Mouse (Mus musculus): Measurements from ENCODE around the gene Cog4. TPM values are rescaled to one million over a fixed set of nuclear protein-coding genes. Genes with fewer than 3 reads are reported as not detected.

The Cog4 gene
- polyA plus RNA-seq, 2 experiments: 44.5 to 65.5 TPM

DNA sequence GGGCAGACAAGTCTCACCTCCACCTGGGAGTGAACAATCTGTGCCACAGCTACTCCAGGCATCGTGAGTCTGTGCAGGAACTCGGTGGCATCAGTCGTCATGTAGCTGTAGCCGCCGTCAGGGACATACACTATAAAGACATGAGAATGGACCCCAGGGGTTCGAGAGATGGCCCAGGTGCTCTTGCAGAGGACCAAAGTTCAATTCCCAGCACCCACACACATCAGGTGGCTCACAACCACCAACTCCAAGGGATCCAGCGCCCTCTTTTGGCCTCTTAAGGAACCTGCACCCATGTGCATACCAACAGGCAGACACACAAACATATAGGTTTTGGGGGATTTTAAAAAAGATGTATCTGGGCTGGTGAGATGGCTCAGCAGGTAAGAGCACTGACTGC, 45.6 kb downstream of the Cog4 start:
- no peak overlapping the region for H3K9ac ChIP-seq (ENCODE audit: low read depth, low read length, severe bottlenecking)
- TF ChIP-seq POLR2A (IDR thresholded peaks at IDR 0.05; ENCODE audit: borderline replicate concordance, extremely low read depth, insufficient read depth, insufficient read length): no peak
- peaks cover 45% of the 10 kb centered on the region for H3K36me3 ChIP-seq (ENCODE audit: control insufficient read depth, insufficient read depth, low read length)
- H3K27me3 ChIP-seq (ENCODE audit: control insufficient read depth, insufficient read depth, low read length): no peaks in the 10 kb centered on the region
- 86% methylated on average over 7 of the region's 7 CpGs for whole genome bisulfite sequencing
- DNase-seq (ENCODE audit: low spot score) (no peak), ATAC-seq (ENCODE audit: low FRiP score, low read depth) (no peak)
- H3K4me2 ChIP-seq (replicated peaks; ENCODE audit: low read depth, low read length, severe bottlenecking): no peak overlapping the region
- H3K27ac ChIP-seq (replicated peaks; ENCODE audit: low read depth, low read length): no peak overlapping the region
- no peak overlapping the region for H3K4me3 ChIP-seq (replicated peaks; ENCODE audit: low read length)
- H3K4me1 ChIP-seq (ENCODE audit: control insufficient read depth, insufficient read depth, low read length): no peaks in the 10 kb centered on the region
- H3K9me3 ChIP-seq (ENCODE audit: control insufficient read depth, low read length): no peaks in the 10 kb centered on the region

DNA sequence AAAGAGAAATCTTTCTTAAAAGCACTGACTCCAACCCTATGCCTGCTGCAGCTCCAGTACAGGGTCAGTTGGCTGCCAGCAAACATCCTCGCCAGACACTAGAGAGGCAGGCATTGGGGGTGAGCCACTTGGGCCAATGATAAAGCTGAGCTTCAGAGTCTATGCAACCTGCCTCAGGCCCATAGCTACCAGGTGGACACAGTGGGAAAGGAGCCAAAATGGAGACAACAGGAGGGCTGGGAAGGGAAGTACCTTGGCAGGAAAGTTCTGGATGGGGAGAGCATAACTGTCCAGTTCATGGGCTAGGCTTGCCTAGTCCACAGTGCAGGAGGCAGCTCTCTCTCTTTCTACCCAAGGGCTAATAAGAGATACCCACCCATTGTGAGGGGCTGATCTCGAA, 46.5 kb downstream of the Cog4 start:
- no peak for DNase-seq (ENCODE audit: low spot score)
- no peak for TF ChIP-seq POLR2A (IDR thresholded peaks at IDR 0.05; ENCODE audit: borderline replicate concordance, extremely low read depth, insufficient read depth, insufficient read length)
- Histone ChIP-seq H3K4me1 (ENCODE audit: control insufficient read depth, insufficient read depth, low read length) (no peaks in the 10 kb centered on the region), H3K27me3 (ENCODE audit: control insufficient read depth, insufficient read depth, low read length) (no peaks in the 10 kb centered on the region), H3K4me3 (replicated peaks; ENCODE audit: low read length) (no peak overlapping the region), H3K4me2 (replicated peaks; ENCODE audit: low read depth, low read length, severe bottlenecking) (no peak overlapping the region), H3K9ac (ENCODE audit: low read depth, low read length, severe bottlenecking) (no peak overlapping the region), H3K36me3 (ENCODE audit: control insufficient read depth, insufficient read depth, low read length) (peaks cover 45% of the 10 kb centered on the region), H3K9me3 (ENCODE audit: control insufficient read depth, low read length) (no peaks in the 10 kb centered on the region), H3K27ac (replicated peaks; ENCODE audit: low read depth, low read length) (no peak overlapping the region)
- ATAC-seq (ENCODE audit: low FRiP score, low read depth): no peak
- WGBS: 95% methylated on average over 2 of the region's 2 CpGs

DNA sequence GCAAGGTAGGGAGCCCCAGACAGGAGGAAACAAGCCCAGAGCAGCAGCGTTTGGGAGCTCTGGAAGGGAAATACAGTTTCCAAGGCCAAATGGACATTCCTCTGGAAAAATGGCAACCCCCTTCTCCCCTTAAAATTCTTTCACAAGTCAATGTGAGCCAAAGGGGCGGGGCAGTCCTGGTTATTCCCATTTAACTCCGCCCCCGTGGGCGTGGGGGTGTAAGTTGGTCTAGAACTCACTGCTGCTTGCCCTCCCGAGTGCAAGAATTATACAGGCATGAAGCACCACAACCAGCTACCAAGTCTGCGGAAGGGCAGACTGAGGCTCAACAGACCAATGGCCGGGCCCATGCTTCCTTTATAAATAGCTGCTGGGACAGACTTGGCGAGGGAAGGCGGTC, 48.5 kb downstream of the Cog4 start:
- no peaks in the 10 kb centered on the region for H3K9me3 ChIP-seq (ENCODE audit: control insufficient read depth, low read length)
- H3K27me3 ChIP-seq (ENCODE audit: control insufficient read depth, insufficient read depth, low read length): no peaks in the 10 kb centered on the region
- no peaks in the 10 kb centered on the region for H3K4me1 ChIP-seq (ENCODE audit: control insufficient read depth, insufficient read depth, low read length)
- WGBS: 86% methylated on average over 10 of the region's 10 CpGs
- H3K9ac ChIP-seq (ENCODE audit: low read depth, low read length, severe bottlenecking): no peak overlapping the region
- ATAC-seq (ENCODE audit: low FRiP score, low read depth) (no peak), DNase-seq (ENCODE audit: low spot score) (no peak)
- H3K4me2 ChIP-seq (replicated peaks; ENCODE audit: low read depth, low read length, severe bottlenecking): no peak overlapping the region
- H3K36me3 ChIP-seq (ENCODE audit: control insufficient read depth, insufficient read depth, low read length): peaks cover 37% of the 10 kb centered on the region
- H3K27ac ChIP-seq (replicated peaks; ENCODE audit: low read depth, low read length): no peak overlapping the region
- no peak for TF ChIP-seq POLR2A (IDR thresholded peaks at IDR 0.05; ENCODE audit: borderline replicate concordance, extremely low read depth, insufficient read depth, insufficient read length)
- H3K4me3 ChIP-seq (replicated peaks; ENCODE audit: low read length): no peak overlapping the region

DNA sequence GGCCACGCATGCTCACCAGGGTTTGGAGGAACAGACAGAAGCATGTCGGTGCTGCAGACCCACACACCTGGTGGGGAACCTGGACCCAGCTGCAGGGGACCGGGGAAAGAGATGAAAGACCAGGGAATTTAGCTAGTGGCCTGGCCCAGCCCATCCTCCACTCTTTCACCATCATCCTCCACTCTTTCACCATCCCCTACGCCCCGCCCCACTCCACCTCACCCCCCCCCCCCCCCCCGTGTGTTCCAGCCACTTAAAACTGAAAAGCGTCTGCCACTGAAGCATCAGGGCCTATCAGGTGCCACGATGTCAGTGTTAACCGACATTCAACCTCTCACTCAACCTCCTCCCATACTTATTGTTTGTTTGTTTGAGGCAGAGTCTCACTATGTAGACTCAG, 48.9 kb downstream of the Cog4 start:
- no peaks in the 10 kb centered on the region for H3K27me3 ChIP-seq (ENCODE audit: control insufficient read depth, insufficient read depth, low read length)
- H3K9me3 ChIP-seq (ENCODE audit: control insufficient read depth, low read length): no peaks in the 10 kb centered on the region
- H3K9ac ChIP-seq (ENCODE audit: low read depth, low read length, severe bottlenecking): no peak overlapping the region
- no peak overlapping the region for H3K27ac ChIP-seq (replicated peaks; ENCODE audit: low read depth, low read length)
- no peak overlapping the region for H3K4me3 ChIP-seq (replicated peaks; ENCODE audit: low read length)
- no peak for DNase-seq (ENCODE audit: low spot score)
- no peak for TF ChIP-seq POLR2A (IDR thresholded peaks at IDR 0.05; ENCODE audit: borderline replicate concordance, extremely low read depth, insufficient read depth, insufficient read length)
- peaks cover 33% of the 10 kb centered on the region for H3K36me3 ChIP-seq (ENCODE audit: control insufficient read depth, insufficient read depth, low read length)
- H3K4me2 ChIP-seq (replicated peaks; ENCODE audit: low read depth, low read length, severe bottlenecking): no peak overlapping the region
- ATAC-seq (ENCODE audit: low FRiP score, low read depth): no peak
- WGBS: 79% methylated on average over 7 of the region's 9 CpGs
- no peaks in the 10 kb centered on the region for H3K4me1 ChIP-seq (ENCODE audit: control insufficient read depth, insufficient read depth, low read length)

GRCm38 (mm10) chr8:110895812-110896211, 49.4 kb downstream of the Cog4 start:
- TF ChIP-seq POLR2A (IDR thresholded peaks at IDR 0.05; ENCODE audit: borderline replicate concordance, extremely low read depth, insufficient read depth, insufficient read length): no peak
- Histone ChIP-seq H3K4me3 (replicated peaks; ENCODE audit: low read length) (no peak overlapping the region), H3K36me3 (ENCODE audit: control insufficient read depth, insufficient read depth, low read length) (peaks cover 32% of the 10 kb centered on the region), H3K9ac (ENCODE audit: low read depth, low read length, severe bottlenecking) (no peak overlapping the region), H3K4me1 (ENCODE audit: control insufficient read depth, insufficient read depth, low read length) (no peaks in the 10 kb centered on the region), H3K27me3 (ENCODE audit: control insufficient read depth, insufficient read depth, low read length) (no peaks in the 10 kb centered on the region), H3K27ac (replicated peaks; ENCODE audit: low read depth, low read length) (no peak overlapping the region), H3K4me2 (replicated peaks; ENCODE audit: low read depth, low read length, severe bottlenecking) (no peak overlapping the region), H3K9me3 (ENCODE audit: control insufficient read depth, low read length) (no peaks in the 10 kb centered on the region)
- DNase-seq (ENCODE audit: low spot score): no peak
- ATAC-seq (ENCODE audit: low FRiP score, low read depth): no peak
- 96% methylated on average over 13 of the region's 13 CpGs for WGBS

DNA sequence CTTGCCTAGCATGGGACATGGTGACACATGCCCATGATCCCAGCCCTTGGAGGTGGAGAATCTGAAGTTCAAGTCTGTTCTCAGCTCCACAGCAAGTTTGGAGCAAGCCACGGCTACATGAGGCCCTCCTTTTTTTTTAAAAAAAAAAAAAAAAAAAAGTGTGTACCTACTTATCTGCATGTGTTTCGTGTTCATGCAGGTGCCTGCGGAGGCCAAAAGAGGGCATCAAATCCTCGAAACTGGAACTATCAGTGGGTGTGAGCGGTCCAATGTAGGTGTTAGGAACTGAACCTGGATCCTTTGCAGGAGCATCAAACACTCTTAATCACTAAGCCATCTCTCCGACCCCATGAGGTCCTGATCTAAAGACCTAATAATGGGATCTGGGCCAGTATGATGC, 51.1 kb downstream of the Cog4 start:
- TF ChIP-seq POLR2A (IDR thresholded peaks at IDR 0.05; ENCODE audit: borderline replicate concordance, extremely low read depth, insufficient read depth, insufficient read length): no peak
- Histone ChIP-seq H3K9ac (ENCODE audit: low read depth, low read length, severe bottlenecking) (no peak overlapping the region), H3K9me3 (ENCODE audit: control insufficient read depth, low read length) (no peaks in the 10 kb centered on the region), H3K27me3 (ENCODE audit: control insufficient read depth, insufficient read depth, low read length) (no peaks in the 10 kb centered on the region), H3K4me1 (ENCODE audit: control insufficient read depth, insufficient read depth, low read length) (no peaks in the 10 kb centered on the region), H3K27ac (replicated peaks; ENCODE audit: low read depth, low read length) (no peak overlapping the region), H3K4me3 (replicated peaks; ENCODE audit: low read length) (no peak overlapping the region), H3K4me2 (replicated peaks; ENCODE audit: low read depth, low read length, severe bottlenecking) (no peak overlapping the region), H3K36me3 (ENCODE audit: control insufficient read depth, insufficient read depth, low read length) (peaks cover 30% of the 10 kb centered on the region)
- ATAC-seq (ENCODE audit: low FRiP score, low read depth) (no peak), DNase-seq (ENCODE audit: low spot score) (no peak)
- WGBS: 92% methylated on average over 6 of the region's 6 CpGs

Measured in limb, embryonic 14.5 days (tissue).